Mouse (Mus musculus) kidney, postnatal 36 days (tissue): ENCODE measurements around the gene Lamtor4.
"Not testable (repeated sequence)": the region's sequence is repeated elsewhere in the genome, so short reads cannot be mapped to it uniquely, and the experiment has no call there.

ENCODE experiments used
- DNase-seq, 2 experiments: peaks; one replicate each; pipeline ENCODE4 v3.0.0; 2021 to 2022; ENCODE audit warnings: mixed read lengths in 2 of 2

Gene Lamtor4

DNA sequence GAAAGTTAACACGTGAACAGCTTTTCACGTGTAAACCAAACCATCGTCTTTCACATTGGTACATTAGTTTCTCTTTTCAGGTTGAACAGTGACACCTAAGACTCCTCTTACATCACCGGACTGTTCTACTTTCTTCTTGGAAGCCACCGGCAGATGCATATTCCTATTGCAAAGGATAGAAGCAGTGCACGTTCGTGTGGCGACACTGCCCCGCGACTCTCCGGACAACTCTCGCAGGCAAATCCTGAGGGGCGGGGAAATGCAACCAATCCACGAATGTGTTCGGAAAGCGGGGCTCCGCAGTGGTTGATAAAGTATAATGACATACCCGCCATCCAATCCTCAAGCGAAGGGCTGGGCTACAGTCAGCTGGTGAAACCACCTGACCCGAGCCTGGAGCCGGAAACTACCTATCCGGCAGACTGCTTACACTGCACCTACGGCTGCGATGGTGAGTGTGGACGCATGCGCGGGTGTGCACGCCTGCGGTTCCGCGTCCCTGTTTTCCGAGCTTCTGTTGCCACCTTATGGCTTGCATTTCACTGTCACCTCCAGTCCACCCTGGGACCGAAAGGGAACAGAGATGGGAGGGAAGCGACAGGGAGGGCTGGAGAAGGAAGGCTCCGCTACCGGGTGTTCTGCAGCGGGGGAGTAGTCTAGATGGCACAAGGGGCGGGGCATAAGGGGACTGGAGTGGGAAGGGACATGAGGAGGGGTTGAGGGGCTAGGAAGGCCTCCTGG, at the start of gene Lamtor4:
Lamtor4 (plus strand) TSS at position 130 of the 741 bp plus-strand sequence.
- DNase-seq, result peak; percentile 95 to 99

DNA sequence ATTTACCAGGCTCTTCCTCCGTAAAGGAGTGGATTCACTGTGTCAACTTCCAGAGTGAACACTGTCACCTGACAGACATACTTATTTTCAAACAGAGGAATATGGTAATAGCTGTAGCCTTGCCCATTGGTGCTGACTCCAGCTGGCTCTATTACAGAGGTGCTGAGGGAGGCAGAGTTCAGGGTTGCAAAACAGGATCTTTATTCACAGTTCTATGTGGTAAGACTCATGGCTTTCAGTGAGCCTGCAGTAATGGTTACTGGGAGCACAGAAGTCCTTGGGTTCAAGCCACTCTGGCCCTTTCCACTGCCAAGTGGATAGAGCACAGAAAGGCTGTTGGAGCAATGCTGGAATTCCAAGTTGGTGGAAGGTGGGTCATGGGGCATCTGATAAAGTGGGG, 48.0 kb upstream of the Lamtor4 start:
- no peak for DNase-seq

DNA sequence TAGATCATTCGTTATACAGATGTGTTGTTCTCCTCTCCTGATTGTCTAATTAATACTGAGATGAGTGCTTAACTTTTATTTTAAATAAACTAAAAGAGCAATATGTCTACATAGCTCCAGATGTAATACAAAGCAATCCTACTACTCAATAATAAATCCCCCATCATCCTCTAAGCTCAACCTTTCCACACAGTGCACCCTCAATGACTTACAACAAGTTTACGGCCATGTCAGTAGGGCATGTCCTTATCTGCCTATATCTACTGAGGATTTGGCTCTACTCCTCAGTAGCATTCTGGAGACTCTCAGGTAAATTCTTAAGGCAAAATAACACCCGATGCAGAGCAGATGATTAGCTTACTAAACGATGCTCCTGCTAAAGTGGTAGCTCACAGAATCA, 47.4 kb upstream of the Lamtor4 start:
- no peak for DNase-seq

- DNase-seq, result not testable (repeated sequence)
These were observed 38.6 kb upstream of the Lamtor4 start for GRCm38 (mm10) chr5:138216632-138217031.

- peak in 1 of 2 experiments; percentile 16 for DNase-seq
These were observed 35.4 kb upstream of the Lamtor4 start for GRCm38 (mm10) chr5:138219864-138220263.

DNA sequence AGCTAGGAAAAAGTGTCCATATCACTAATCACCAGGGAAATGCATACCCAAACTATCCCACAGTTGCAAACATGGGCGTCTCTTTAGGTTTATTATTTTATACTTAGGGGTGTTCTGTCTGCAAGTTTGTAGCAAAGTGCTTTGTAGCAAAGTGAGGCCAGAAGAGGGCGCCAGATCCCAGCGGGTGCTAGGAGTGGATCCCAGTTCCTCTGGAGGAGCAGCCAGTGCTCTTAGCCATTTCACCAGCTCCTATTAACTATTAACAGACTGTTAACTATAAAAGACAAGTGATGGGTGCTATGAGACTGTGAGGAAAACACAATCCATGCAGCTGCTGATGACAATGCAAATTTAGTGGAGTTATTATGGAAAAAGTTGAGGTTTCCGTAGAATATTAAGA, 33.2 kb upstream of the Lamtor4 start:
- DNase-seq, result peak; percentile 91 to 98

GRCm38 (mm10) chr5:138223287-138223686, 32.0 kb upstream of the Lamtor4 start:
- peak in 1 of 2 experiments; percentile 36 for DNase-seq

GRCm38 (mm10) chr5:138225700-138226099, 29.6 kb upstream of the Lamtor4 start, which contains the start of gene Nxpe5:
TSS of gene Nxpe5 (plus strand) at chr5:138225898.
- no peak for DNase-seq

GRCm38 (mm10) chr5:138226491-138226890, 28.8 kb upstream of the Lamtor4 start:
- DNase-seq, result no peak

GRCm38 (mm10) chr5:138227367-138227766, 27.9 kb upstream of the Lamtor4 start:
- no peak for DNase-seq

DNA sequence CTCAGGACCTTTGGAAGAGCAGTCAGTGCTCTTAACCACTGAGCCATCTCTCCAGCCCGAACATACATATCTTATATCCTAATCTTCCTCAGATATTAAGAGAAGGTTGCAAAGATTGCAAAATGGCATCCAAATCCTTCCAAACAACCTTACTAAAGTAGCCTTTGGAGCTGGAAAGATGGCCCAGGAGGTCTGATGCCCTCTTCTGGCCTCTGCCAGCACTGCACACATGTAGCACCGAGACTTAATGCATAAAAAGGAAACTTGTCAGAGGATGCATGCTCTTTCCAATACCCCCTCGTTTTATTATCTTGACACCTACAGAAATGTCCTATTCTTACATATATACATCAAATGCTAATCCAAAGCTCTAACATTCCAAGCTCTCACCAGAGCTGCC, 27.3 kb upstream of the Lamtor4 start:
- peak; percentile 39 to 83 for DNase-seq

DNA sequence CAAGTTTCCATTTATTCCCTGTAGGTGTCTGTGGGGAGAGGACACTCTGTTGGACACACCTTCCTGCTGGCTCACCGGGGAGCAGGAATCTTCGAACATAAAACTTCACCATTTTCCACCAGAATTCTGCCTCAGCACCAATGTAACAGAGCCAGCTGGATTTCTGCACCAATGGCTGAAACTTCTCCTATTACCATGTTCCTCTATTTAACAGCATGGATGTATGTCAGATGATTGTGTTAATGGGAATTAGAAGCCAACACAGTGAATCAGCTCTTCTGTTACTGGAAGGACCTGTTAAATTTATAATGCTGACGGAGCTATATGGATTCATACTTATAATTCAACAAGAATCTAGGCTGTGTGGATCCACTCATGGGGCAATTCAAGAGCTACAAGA, 25.8 kb upstream of the Lamtor4 start:
- no peak for DNase-seq

- no peak for DNase-seq
These were observed 21.5 kb upstream of the Lamtor4 start for GRCm38 (mm10) chr5:138233778-138234177.

GRCm38 (mm10) chr5:138234224-138234623, 21.1 kb upstream of the Lamtor4 start:
- no peak for DNase-seq

- DNase-seq, result no peak
These were observed 13.8 kb upstream of the Lamtor4 start for GRCm38 (mm10) chr5:138241511-138241910.

- DNase-seq, result no peak
These were observed 4.1 kb upstream of the Lamtor4 start for GRCm38 (mm10) chr5:138251144-138251543.

GRCm38 (mm10) chr5:138253061-138253460, 2.2 kb upstream of the Lamtor4 start:
- no peak for DNase-seq

DNA sequence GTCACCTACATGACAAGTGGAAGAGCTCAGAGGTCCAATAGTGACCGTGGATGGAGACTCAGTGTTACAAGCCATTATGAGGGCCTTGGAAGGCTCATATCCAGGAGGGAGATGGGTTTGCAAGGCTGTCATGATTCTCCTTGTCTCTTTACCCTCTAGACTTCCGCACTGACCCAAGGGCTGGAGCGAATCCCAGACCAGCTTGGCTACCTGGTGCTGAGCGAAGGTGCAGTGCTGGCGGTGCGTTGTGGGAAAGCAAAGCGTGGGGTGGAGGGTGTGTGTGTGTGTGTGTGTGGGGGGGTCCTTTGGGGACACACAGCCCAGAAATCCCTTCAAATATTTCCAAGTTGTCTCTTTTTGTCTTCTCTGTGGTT, 799 bp downstream of the Lamtor4 start:
- DNase-seq, result no peak

DNA sequence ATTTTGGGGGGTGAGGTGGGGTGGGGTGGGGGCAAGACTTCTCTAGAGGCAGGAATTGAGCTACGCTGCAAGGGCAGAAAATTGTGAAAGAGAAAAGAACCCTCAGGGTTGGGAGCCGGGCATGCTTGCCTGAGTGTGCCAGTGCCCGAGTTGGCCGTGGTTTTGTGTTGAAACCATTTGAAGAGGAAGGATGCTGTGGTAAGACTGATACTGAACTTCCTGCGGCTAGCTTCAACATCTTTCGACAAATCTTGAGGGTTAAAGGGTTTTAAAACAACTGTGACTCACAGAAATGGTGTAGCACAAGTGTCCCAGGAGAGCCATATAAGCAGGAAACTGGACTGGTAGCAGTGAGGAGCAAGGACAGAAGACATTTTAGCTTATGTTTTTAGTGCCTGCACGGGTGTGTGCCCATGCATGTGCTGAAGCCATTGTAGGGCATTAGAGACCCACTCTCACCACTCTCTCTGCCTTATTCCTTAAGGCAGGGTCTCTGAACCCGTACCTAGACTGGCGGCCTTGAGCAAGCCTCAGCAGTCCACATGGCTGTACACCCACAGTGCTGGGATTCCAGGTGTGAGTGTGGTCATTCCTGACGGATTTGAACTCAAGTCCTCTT, 1.8 kb downstream of the Lamtor4 start:
- no peak for DNase-seq

- DNase-seq, result no peak
These were observed 2.3 kb downstream of the Lamtor4 start for GRCm38 (mm10) chr5:138257585-138257978.

DNA sequence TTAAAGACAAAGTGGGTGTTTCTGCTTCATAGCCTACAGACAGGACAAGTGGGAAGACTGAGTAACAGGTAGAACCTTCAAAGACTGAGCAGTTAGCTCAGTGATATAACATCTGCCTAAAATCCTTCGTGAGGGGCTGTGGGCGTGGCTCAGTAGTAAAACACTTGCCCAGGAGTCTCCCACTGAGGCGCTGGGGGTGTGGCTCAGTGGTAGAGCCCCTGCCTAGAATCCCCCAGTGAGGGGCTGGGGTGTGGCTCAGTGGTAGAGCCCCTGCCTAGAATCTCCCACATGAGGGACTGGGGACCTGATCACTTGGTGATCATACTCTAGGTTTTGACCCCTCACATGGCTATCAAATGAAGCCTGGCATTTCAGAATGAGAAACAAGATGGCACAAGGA, 2.8 kb downstream of the Lamtor4 start:
- no peak for DNase-seq

- no peak for DNase-seq
These were observed 3.3 kb downstream of the Lamtor4 start for GRCm38 (mm10) chr5:138258542-138258941.

DNA sequence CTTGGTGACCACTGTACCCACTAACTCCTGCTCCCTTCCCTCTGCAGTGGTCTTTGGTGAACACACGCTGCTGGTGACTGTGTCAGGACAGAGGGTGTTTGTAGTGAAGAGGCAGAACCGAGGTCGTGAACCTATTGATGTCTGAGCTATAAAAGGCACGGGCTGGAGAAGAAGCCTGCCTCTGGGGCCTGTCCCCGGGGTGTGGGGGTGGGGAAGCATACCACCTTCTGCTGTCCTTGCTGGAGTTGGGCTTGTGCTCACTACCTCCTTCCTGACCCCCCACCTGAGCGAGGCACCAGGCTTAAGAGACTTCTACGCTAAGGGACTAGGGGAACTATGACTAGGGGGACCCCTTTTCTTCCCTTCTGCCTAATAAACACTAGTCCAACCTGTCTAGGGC, 3.7 kb downstream of the Lamtor4 start:
- no peak for DNase-seq

- no peak for DNase-seq
These were observed 4.8 kb downstream of the Lamtor4 start for GRCm38 (mm10) chr5:138260051-138260450.

DNA sequence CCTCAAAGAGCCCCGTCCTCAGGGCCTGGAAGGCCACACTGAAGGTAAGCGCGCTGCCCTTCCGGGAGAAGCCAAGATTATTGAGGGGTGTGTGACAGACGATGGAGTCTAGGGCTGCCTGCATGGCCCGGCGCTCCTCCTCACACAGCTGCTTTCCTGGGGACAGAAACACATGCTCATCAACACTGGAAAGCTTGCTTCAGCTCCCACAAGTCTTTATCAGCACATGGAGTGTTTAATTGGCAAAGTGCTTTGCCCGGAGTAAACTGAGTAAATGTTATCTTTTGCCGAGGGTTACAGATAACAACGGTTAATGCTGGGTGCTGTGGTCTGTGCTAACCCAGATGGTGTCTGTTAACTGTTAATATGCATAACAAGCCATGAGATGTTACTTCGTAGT, 5.6 kb downstream of the Lamtor4 start:
- DNase-seq, result no peak
